Mouse (Mus musculus) stomach, embryonic 16.5 days (tissue): ENCODE results near the gene Lemd2. TPM values are rescaled to one million over a fixed set of nuclear protein-coding genes. Genes with fewer than 3 reads are reported as not detected.
A peak's percentile ranks its signal among the peaks of the same experiment; 100 is the strongest.

Experiments used
- ATAC-seq: fragments of 200-750 bp; cut with Nextera tagmentation; 2 replicates; pipeline ENCODE4 v1.8.0; 2017; ENCODE audit warnings: moderate number of reproducible peaks, moderate TSS enrichment; ENCODE audit not compliant: insufficient read depth, low FRiP score
- H3K27ac ChIP-seq: fragments of 300-500 bp; sonication (generic); 2 replicates; pipeline ENCODE4 v1.5.1; 2014; ENCODE audit warnings: low read length
- H3K27me3 ChIP-seq: fragments of 300-500 bp; sonication (generic); 2 replicates; pipeline ENCODE4 v1.6.1; 2014; ENCODE audit warnings: low read length, control low read depth, mixed read lengths; ENCODE audit not compliant: control insufficient read depth, insufficient read depth
- H3K36me3 ChIP-seq: fragments of 300-500 bp; sonication (generic); 2 replicates; pipeline ENCODE4 v1.6.1; 2014; ENCODE audit warnings: low read length; ENCODE audit not compliant: control insufficient read depth, insufficient read depth
- H3K4me1 ChIP-seq: fragments of 300-500 bp; sonication (generic); 2 replicates; pipeline ENCODE4 v1.6.1; 2014; ENCODE audit warnings: low read length, control low read depth, mixed read lengths; ENCODE audit not compliant: control insufficient read depth, insufficient read depth
- H3K4me2 ChIP-seq: fragments of 300-500 bp; sonication (generic); 2 replicates; pipeline ENCODE4 v1.6.1; 2014; ENCODE audit warnings: low read depth, low read length, mixed read lengths
- H3K4me3 ChIP-seq: fragments of 300-500 bp; sonication (generic); replicated peaks from 2 replicates; pipeline ENCODE4 v1.5.1; 2014; ENCODE audit warnings: mild to moderate bottlenecking, low read length
- H3K9ac ChIP-seq: fragments of 300-500 bp; sonication (generic); 2 replicates; pipeline ENCODE4 v1.6.1; 2014; ENCODE audit warnings: low read length
- H3K9me3 ChIP-seq: fragments of 300-500 bp; sonication (generic); replicated peaks from 2 replicates; pipeline ENCODE4 v1.6.1; 2016; ENCODE audit warnings: low read length, control low read depth; ENCODE audit not compliant: control insufficient read depth
- WGBS: fragments of 180-500 bp; shearing (Covaris S2); extraction: QIAGEN DNeasy Blood & Tissue Kit; methylation state at CpG from one replicate; pipeline ENCODE4 v1.1.7; 2014; 5-methylcytosine and 5-hydroxymethylcytosine counted together
- polyA plus RNA-seq: library from polyadenylated mRNA; unstranded; fragments of >200 nt; fragmentation: Nextera tagmentation; extraction: Ambion mirVana; gene quantifications from 2 replicates; pipeline ENCODE4 v1.2.1, GENCODE M21; 2015

The Lemd2 gene
- polyA plus RNA-seq, 1 experiment from 2014 or later, result 9.5 TPM

DNA sequence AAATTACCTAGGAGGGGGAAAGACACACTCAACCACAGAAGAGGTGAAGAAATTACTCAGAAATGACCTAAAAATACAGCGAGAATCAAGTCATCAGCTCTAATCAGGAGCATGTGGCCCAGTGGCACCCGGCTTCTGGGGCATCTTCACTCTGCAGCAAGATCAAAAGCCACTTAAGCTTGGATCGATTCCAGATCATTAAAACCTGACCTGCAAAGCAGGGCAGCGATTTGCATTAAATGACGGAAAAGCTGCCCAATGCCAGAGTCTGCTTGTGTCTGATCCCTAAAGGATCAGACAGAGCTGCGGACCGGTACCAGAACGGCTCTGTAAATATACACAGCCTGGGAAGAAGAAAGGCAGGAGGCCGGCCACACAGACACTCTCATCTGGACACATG is 8.1 kb downstream of the Lemd2 start:
- Histone ChIP-seq H3K4me1 (no peaks in the 10 kb centered on the region), H3K4me2 (no peak overlapping the region), H3K27me3 (no peaks in the 10 kb centered on the region), H3K4me3 (no peak overlapping the region), H3K27ac (no peak overlapping the region), H3K9me3 (no peaks in the 10 kb centered on the region), H3K9ac (no peak overlapping the region), H3K36me3 (peaks cover 28% of the 10 kb centered on the region)
- no peak for ATAC-seq
- 72% methylated on average over 9 of the region's 9 CpGs for WGBS

DNA sequence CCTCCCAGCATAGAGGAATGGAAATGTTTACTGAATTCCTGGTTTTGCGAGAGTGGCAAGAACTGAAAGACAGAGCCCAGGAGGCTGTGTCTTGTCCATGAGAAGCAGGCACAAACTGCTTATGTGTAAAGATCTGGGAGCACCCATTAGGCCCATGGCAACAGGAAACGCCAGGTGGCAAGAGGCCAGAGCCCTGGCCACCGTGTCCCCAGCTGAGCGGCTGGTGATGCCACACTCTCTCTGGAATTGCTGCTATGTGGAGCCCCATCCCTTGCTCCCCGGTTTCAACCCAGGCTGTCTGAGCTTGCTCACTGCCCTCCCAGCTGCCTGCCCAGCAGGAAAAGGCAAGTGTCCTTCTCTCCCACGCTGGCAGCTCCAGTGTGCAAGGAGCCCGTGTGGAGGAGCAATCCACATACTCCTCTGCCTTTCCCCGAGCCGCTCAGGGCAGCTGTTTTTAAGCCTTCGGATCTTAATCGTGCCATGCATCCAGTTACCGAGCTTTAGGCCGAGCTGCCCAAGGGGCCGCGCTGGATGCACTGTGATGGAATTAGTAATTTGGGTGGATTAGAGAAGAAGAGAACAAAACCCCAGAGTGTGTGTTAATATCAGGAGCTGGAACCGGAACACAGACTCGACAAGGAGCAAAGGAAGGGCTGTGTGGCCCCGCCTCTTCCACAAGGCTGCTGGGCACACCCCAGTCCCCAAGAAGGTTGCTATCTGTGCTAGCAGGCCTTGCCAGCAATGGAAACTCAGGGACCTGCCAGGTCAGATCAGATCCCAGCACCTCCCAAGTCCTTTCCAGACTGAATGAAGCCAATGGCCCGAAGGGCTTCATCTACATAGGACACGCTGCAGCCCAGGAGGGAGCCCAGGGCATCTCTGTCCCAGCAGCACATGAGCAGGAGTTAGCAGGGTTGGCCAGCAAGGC is 9.7 kb downstream of the Lemd2 start:
- 73% methylated on average over 20 of the region's 20 CpGs for WGBS
- Histone ChIP-seq H3K4me1 (no peaks in the 10 kb centered on the region), H3K4me3 (no peak overlapping the region), H3K4me2 (no peak overlapping the region), H3K36me3 (peaks cover 32% of the 10 kb centered on the region), H3K27ac (no peak overlapping the region), H3K9ac (no peak overlapping the region), H3K9me3 (no peaks in the 10 kb centered on the region), H3K27me3 (no peaks in the 10 kb centered on the region)
- no peak for ATAC-seq

DNA sequence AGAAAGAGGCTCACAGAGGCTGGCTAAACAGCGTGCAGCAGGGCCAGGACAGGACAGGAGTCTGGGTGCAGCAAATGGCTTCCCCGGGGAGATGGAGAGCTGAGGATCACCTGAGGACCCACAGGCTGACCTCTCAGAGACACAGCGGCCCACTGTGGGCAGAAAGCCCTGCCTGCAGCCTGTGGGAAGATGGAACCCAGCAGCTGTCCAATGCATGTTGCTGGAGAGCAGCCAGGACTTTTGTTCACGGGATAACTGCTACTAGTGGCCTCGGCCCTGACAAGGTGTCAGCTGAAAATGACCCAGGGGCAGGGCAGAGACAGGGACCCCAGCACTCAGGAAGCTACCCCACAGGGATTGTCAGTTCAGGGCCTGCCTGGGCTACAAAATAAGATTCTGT is 12.5 kb downstream of the Lemd2 start:
- ATAC-seq, result no peak
- 75% methylated on average over 5 of the region's 5 CpGs for WGBS
- H3K9ac ChIP-seq, result no peak overlapping the region
- H3K27ac ChIP-seq, result no peak overlapping the region
- no peaks in the 10 kb centered on the region for H3K9me3 ChIP-seq
- no peak overlapping the region for H3K4me2 ChIP-seq
- H3K4me3 ChIP-seq, result no peak overlapping the region
- peaks cover 24% of the 10 kb centered on the region; the same call in 1 of the 2 replicates for H3K36me3 ChIP-seq
- H3K4me1 ChIP-seq, result no peaks in the 10 kb centered on the region
- H3K27me3 ChIP-seq, result no peaks in the 10 kb centered on the region

DNA sequence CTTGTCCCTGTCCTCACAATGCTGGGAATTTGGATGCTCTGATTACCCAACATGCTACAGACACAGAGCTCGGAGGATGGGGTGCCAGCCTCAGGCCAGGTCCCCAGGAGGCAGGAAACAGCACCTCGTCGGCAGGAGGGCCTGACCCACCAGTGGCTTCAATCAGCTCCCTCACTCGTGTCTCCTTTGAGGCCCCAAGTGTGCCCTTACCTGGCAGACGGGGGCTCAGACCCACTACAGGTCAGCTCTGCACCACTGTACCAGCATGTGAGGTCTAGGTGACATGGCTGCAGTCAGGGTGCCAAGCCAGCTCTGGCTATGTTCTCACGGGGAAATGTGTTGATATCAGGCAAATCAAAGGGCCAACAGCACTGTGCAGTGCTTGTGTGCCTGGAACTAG is 13.1 kb downstream of the Lemd2 start:
- no peaks in the 10 kb centered on the region for H3K27me3 ChIP-seq
- H3K4me1 ChIP-seq, result no peaks in the 10 kb centered on the region
- no peak overlapping the region for H3K9ac ChIP-seq
- WGBS, result 82% methylated on average over 6 of the region's 6 CpGs
- ATAC-seq, result no peak
- no peak overlapping the region for H3K4me2 ChIP-seq
- no peaks in the 10 kb centered on the region for H3K9me3 ChIP-seq
- H3K36me3 ChIP-seq, result peaks cover 24% of the 10 kb centered on the region; the same call in 1 of the 2 replicates
- no peak overlapping the region for H3K27ac ChIP-seq
- H3K4me3 ChIP-seq, result no peak overlapping the region

DNA sequence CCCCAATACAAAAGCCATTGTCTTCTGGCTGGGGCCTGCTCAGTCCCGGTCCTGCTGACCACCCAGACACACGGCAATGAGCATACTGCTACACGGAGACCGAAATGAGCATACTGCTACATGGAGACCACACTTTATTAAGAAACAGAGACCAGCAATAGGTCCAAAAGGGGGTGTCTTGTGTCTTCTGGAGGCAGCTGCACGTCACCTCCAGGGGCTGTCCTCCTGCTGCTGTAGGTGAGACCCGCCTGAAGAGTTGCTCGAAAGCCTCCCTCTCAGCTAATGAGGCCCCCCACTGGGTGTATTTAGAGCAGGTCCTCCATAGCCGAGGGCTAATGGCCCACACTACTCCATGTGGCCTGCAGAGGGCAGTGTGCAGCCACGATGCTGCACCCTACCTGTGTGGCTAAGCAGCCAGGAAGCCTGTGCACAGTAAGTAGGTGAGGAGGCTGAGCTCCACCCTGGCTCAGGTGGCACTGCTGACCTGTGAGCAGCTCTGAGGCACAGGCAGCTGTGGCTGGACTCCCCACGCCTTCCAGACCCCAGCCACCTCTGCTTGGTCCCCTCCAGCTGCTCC is 14.5 kb downstream of the Lemd2 start:
- no peak overlapping the region for H3K4me2 ChIP-seq
- 38% methylated on average over 10 of the region's 10 CpGs for WGBS
- ATAC-seq, result peak; percentile 63; the same call in 1 of the 2 replicates
- no peaks in the 10 kb centered on the region for H3K27me3 ChIP-seq
- H3K9ac ChIP-seq, result no peak overlapping the region
- no peak overlapping the region for H3K27ac ChIP-seq
- no peaks in the 10 kb centered on the region for H3K4me1 ChIP-seq
- peaks cover 24% of the 10 kb centered on the region; the same call in 1 of the 2 replicates for H3K36me3 ChIP-seq
- H3K4me3 ChIP-seq, result no peak overlapping the region
- no peaks in the 10 kb centered on the region for H3K9me3 ChIP-seq

DNA sequence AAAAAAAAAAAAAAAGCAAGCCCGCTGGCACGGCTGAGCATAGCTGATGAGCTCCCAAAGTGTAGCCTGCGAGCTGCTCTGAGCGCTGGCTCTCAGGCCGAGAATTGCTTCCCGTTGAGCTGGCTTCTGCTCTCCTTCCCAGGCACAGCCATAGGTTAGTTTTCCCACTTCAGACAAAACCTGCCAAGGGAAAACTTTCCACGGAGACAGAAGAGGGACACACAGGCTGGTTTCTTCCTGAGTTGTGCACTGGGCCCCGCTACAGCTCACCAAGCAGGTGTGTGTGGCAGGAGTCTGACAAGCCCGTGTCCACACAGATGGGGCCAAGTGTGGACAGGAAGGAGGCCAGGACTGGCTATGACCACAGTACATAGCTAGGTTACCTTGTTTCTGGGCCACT is 15.4 kb downstream of the Lemd2 start:
- peaks cover 24% of the 10 kb centered on the region; the same call in 1 of the 2 replicates for H3K36me3 ChIP-seq
- H3K4me3 ChIP-seq, result no peak overlapping the region
- no peak overlapping the region for H3K4me2 ChIP-seq
- no peaks in the 10 kb centered on the region for H3K27me3 ChIP-seq
- no peak overlapping the region for H3K27ac ChIP-seq
- H3K9ac ChIP-seq, result no peak overlapping the region
- H3K9me3 ChIP-seq, result no peaks in the 10 kb centered on the region
- no peak for ATAC-seq
- 72% methylated on average over 9 of the region's 9 CpGs for WGBS
- H3K4me1 ChIP-seq, result no peaks in the 10 kb centered on the region

DNA sequence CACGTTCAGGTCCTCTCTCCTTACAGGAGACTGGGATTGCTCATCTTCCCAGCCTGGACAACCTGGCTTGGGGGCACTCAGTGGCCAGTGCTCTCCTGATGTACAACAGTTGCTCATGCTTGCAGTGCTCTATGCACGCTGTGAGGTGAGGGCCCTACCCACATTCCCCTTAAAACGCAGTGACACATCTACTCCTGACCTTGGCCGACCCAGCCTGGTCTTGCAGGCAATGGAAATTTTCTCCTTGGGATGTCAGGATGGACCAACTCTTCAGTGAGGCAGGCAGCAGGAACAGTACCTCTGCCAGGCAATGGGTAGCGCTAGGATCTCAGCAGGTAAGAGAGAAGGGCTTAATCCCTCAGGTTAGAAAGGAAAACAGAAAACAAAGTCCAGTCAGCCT is 17.2 kb downstream of the Lemd2 start:
- H3K9me3 ChIP-seq, result no peaks in the 10 kb centered on the region
- ATAC-seq, result no peak
- H3K4me1 ChIP-seq, result no peaks in the 10 kb centered on the region
- H3K27me3 ChIP-seq, result no peaks in the 10 kb centered on the region
- H3K9ac ChIP-seq, result no peak overlapping the region
- 63% methylated on average over 5 of the region's 5 CpGs for WGBS
- no peak overlapping the region for H3K4me2 ChIP-seq
- H3K4me3 ChIP-seq, result no peak overlapping the region
- 0 out of 2 replicates have a peak, but pooled peaks cover 14% of the 10 kb centered on the region for H3K36me3 ChIP-seq
- H3K27ac ChIP-seq, result no peak overlapping the region

DNA sequence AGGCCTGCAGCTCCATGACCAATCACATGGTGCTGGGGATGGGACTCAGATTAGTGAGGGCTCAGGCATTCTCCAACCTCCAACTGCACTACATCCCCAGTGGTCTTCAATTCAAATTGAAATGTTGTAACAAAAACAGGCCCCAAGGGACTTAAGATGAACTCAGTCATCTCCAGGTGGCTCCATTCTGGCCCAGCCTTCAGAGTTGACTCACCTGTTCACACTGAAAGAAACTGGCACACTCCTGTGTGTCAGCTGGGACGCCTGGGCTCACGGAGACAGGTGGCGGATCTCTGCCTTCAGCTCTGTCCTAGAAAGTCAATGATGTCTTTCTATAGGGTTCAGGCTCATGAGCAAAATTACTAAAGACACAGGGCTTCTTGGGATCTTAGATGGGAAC is 18.2 kb downstream of the Lemd2 start:
- H3K27me3 ChIP-seq, result no peaks in the 10 kb centered on the region
- no peaks in the 10 kb centered on the region for H3K9me3 ChIP-seq
- no peak overlapping the region for H3K4me2 ChIP-seq
- no peak overlapping the region for H3K27ac ChIP-seq
- H3K36me3 ChIP-seq, result 0 out of 2 replicates have a peak, but pooled peaks cover 6% of the 10 kb centered on the region
- no peak for ATAC-seq
- 75% methylated on average over 3 of the region's 3 CpGs for WGBS
- H3K9ac ChIP-seq, result no peak overlapping the region
- no peak overlapping the region for H3K4me3 ChIP-seq
- H3K4me1 ChIP-seq, result no peaks in the 10 kb centered on the region

DNA sequence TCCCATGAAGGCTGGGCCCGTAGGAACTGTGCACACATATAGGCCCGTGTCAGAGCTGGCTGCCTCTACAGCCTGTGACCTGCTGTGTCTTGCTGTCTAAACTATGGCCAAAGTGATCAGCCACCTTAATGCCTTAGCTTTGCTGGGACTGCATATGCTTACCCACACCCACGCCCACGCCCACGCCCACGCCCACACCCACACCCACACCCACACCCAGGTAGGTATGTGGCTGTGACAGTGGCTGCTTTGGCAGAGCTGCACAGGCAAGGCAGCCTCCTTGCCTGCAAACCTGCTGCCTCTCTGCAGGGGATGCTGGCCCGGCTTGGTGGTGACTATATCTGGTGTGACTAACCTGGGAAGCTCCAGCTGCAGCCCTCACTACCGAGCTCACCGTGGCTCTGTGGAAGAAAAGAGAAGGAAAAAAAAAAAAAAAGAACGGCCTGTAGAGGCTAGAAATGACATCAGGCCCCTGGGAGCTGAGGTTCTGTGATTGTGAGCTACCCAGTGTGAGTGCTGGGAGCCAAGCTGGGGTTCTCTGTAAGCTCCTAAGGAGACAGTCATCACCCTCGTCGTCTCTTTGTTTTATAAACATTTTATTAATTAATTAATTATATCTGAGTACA is 20.5 kb downstream of the Lemd2 start:
- 74% methylated on average over 12 of the region's 12 CpGs for WGBS
- no peaks in the 10 kb centered on the region for H3K9me3 ChIP-seq
- H3K4me2 ChIP-seq, result no peak overlapping the region
- H3K27me3 ChIP-seq, result no peaks in the 10 kb centered on the region
- no peaks in the 10 kb centered on the region for H3K4me1 ChIP-seq
- no peak overlapping the region for H3K27ac ChIP-seq
- no peaks in the 10 kb centered on the region for H3K36me3 ChIP-seq
- no peak overlapping the region for H3K4me3 ChIP-seq
- H3K9ac ChIP-seq, result no peak overlapping the region
- peak; percentile 62; the same call in 1 of the 2 replicates for ATAC-seq
